Mouse (Mus musculus) adipocyte (in vitro differentiated cells): ENCODE measurements around the gene Sf3a3.

Experiments
- DNase-seq: peaks from one replicate; pipeline ENCODE4 v3.0.0-alpha.2; 2016; ENCODE audit warnings: low spot score

Sf3a3 gene

DNA sequence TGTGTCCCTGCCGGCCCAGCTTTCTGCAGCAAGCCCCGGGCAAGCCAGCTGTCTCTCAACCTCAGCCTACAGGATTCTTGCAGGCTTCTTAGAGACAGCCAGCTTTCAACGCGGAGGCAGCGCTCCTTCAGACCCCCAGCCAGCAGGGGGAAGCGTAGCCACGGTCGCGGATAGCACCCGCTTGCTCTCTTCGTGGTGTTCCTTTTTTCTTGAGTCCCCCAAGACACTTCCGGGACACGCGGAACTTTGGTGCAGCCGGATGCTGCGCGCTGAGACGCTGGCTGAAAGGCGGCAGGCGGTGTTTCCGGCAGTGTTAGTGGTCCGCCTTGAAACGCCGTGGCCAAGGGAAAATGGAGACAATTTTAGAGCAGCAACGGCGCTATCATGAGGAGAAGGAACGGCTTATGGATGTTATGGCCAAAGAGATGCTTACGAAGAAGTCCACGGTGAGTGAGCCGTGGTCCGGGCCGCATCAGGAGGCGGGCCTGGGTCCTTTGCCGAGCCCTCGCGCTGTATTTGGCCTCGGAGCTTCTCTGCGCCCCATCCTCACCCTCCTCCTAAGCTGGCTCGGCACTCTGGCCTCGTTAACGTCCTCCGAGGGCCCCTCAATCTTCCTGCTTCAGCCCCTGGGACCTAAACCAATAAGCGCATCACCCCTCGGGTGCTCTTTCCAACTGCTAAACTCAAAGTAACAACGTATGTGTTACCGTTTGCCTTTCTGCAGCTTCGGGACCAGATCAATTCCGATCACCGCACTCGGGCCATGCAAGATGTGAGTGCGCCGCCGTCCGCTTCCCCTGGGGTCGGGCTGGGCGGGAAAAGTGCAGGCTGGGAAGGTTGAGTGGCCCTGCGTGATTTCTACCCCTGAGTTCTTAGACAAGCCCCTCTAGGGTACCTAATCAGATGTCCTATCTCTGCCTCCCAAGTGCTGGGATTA, at the start of gene Sf3a3:
Sf3a3 (plus strand) TSS at position 232 of the 937 bp plus-strand sequence.
- DNase-seq = peak; percentile 94

- no peak for DNase-seq
Measured at GRCm38 (mm10) chr4:124667476-124668033, 47.0 kb upstream of the Sf3a3 start.

- DNase-seq = no peak
Measured at GRCm38 (mm10) chr4:124668078-124668477, 46.5 kb upstream of the Sf3a3 start.

- peak; percentile 18 for DNase-seq
Measured at GRCm38 (mm10) chr4:124670232-124670631, 44.3 kb upstream of the Sf3a3 start.

DNA sequence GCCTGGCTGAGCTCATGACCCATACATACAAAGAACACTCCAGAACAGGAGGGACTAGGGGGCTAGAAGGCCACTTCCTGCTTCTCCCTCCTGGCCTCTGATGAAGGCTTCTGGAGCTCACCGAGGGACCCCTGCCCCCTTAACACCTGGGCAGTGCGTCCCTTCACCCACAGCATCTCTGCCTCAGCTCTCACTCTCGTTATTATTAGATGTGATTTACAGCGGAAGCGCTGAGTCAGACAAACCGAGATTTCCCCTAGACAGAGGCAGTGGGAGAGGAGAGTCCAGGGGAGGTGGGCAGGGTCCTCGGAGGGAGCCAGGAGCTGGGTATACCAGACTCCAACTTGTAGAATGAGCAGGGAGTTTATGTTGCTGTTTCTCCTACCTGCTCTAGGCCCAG, 43.0 kb upstream of the Sf3a3 start:
- DNase-seq = no peak

DNA sequence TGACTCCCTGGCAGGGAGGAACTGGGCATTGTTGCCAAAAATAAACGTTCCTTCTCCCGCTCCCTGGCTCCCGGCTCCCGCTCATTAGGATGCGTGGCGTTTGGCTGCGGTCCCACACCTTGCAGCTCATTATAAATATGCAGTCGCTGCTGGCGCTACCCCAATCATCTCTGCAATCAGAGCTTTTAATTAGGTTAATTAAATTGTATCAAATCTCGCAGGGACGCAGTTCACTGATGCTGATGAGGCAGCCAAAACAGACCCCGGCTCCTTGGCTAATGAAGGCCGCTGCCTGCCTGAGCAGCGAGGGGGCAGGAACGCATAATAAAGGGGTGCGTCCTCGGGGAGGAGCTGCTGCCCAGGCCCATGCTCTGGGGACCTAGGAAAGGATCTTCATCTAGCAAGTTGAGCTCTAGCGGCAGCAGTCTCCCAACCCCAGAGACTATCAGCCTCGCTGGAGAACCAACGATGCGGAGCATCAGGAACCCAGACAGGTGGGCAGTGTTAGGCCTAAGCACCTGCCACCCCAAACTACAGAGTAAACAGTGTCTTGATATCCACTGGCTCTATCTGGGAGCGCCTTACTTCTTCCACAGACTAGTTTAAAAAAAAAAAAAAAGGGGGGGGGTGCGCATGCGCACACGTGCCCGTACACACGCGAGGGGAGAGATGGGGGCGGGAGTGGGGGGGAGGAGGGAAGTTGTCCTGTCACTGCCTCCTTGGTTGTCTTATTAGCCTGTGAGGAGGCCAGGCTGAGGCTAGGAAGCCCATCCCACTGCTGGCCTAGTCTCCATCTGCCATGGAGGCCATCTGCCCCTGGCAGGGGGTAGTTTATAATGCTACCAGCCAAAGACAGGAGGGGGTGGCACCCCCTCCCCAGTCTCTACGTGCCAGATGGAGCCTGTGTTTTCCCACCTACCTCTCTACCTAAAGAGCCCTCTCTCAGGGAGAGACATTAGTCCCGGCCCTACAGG, 41.9 kb upstream of the Sf3a3 start:
- no peak for DNase-seq

- DNase-seq = peak; percentile 51
Measured at GRCm38 (mm10) chr4:124674334-124675032, 40.1 kb upstream of the Sf3a3 start.

DNA sequence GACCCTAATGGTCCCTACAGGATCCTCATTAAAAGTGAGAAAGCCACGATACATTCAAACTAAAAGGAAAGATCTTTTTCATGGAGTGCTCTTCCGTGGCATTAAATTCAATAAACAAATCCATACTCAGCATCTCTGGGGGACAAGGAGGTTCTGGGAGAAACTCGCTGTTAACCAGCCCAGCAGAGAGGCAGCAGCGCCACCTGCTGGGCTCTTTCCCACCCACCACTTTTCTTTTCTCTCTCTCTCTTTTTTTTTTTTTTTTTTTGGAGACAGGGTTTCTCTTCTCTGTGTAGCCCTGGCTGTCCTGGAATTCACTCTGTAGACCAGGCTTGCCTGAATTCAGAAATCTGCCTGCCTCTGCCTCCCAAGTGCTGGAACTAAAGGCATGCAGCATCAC, 39.5 kb upstream of the Sf3a3 start:
- DNase-seq = peak; percentile 80

DNA sequence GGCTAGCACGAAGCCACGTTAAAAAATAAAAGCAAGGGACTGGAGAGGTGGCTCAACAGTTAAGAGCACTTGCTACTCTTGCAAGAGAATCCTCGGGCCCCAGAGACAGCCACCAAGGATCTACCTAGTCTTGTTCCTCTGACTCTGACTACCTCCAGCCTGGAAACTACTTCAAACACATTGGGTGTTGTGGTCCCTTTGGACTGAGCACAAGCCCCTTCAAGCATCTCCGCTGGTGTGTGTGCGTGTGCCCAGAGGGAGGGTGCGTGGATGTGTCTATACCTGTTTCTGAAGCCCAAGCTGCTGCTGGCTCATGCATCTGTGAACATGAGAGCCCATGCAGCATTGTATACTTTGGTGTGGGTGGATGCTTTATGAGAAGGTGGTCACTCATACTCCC, 38.6 kb upstream of the Sf3a3 start:
- DNase-seq = no peak

GRCm38 (mm10) chr4:124682270-124682669, 32.3 kb upstream of the Sf3a3 start:
- DNase-seq = peak; percentile 54

DNA sequence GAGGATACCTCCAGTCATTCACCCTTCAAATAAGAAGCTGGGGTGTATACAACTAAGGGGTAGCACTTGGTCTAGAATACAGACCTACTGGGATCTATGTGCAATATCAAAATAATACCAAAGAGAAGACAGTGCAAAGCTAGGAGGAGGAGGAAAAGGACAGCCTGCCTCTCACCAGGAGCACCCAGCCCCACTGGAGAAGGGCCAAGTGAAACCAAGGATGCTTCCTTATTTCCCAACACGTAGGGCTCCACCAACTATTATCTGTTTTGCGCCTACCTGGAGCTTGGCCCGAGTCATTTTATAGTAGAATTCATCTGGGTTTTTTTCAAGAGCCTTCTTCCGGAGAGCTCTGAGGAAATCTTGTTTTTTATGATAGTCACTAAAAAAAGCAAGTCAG, 31.1 kb upstream of the Sf3a3 start:
- DNase-seq = no peak

DNA sequence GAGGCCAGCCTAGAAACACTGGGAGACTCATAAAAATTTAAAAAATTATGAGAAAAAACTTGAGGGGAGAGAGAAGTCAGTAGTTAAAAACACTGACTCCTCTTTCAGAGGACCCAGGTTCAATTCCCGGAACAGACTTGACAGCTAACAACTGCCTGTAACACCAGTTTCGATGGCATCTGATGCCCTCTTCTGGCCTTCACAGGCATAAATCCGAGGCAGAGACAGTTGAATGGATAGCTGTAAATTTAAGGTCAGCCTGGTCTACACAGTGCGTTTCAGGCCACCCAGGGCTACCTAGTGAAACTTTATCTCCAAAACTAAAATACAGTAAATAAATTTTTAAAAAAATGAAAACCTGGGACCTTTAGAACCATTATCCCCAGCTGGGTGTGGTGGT, 29.6 kb upstream of the Sf3a3 start:
- no peak for DNase-seq

DNA sequence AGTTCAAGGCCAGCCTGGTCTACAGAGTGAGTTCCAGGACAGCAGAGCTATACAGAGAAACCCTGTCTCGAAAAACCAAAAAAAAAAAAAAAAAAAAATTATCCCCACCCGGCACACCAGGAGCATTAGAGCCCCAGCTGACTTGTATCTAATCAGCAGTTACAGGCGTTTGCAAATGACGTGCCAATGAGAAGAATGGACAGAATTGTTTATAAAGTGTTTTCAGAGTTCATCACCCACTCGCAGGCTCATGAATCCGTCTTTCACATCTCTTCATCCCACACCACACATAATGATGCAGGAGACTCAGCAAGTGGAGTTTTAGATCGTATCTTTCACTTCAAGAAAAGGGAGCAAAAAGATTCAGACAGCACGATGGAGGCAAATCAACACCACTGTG, 29.1 kb upstream of the Sf3a3 start:
- no peak for DNase-seq

GRCm38 (mm10) chr4:124685897-124686402, 28.6 kb upstream of the Sf3a3 start:
- DNase-seq = peak; percentile 85

GRCm38 (mm10) chr4:124691455-124691854, 23.1 kb upstream of the Sf3a3 start:
- DNase-seq = no peak

DNA sequence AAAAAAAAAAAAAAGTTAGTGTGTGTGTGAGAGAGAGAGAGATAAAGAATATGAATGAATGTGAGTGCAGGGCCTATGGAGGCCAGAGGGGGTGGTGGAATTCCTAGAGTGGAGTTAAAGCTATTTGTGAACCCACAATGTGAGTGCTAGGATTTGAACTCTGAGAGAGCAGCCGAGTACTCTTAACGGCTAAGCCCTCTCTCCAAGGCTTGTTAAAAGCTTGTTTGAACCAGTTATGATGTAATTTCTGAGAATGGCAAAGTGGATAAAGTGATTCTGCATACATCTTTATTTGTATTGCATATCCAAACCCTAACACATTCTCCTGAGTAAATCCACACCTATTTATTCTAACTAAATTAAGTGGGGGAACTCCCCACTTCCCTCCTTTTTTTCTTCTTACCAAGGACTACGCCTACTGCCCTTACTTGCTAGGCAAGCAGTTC, 22.1 kb upstream of the Sf3a3 start:
- no peak for DNase-seq

DNA sequence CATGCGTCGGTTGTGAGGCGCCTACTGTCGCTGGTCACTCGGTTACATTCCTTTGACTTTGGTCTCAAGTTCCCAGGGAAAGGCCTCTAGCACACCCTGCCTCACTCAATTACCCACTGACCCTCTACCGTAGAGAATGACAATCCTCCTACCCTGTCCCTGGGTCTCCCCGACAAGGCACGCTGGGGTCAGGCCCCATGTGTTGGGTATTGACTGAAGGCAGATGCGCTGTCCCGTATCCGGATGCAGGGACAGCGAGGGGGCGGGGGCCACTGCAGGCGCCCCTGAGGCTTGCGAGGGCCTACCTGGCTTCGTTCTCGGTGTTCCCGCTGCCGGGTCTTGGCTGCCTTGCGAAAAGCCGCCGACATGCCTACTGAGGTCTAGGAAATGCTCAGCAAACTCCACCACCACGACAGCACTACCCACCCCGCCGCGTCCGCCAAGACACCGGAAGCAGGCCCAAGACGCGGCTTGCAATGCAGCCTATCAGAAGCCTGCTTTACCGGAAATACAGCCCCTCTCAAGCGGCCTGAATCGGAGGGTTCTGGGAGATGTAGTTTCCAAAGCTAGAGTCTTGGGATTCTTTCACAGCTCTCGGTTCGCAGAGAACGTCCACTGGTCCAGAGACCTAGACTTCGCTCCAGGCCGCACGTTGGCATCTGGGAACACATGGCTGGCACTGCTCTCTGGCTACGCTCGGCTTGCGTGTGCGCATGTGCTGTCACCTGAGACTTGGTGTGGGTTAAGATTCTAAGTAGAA, 21.3 kb upstream of the Sf3a3 start, which contains the start of gene Utp11:
Utp11 (minus strand) TSS at position 466 of the 760 bp plus-strand sequence.
- DNase-seq = peak; percentile 93

- DNase-seq = no peak
Measured at GRCm38 (mm10) chr4:124694572-124694971, 20.0 kb upstream of the Sf3a3 start.

GRCm38 (mm10) chr4:124695786-124696516, 18.6 kb upstream of the Sf3a3 start:
- no peak for DNase-seq

- peak; percentile 73 for DNase-seq
Measured at GRCm38 (mm10) chr4:124699791-124700190, 14.8 kb upstream of the Sf3a3 start.
